Mouse (Mus musculus) midbrain, postnatal 0 days (tissue): ENCODE measurements around the gene Pbld1. TPM values are rescaled to one million over a fixed set of nuclear protein-coding genes. Genes with fewer than 3 reads are reported as not detected.

Experiments used
- ATAC-seq: fragments of 200-750 bp; cut with Nextera tagmentation; 2 replicates; pipeline ENCODE4 v1.8.0; 2017; ENCODE audit warnings: moderate number of reproducible peaks, mild to moderate bottlenecking, moderate TSS enrichment, moderate library complexity; ENCODE audit not compliant: low FRiP score
- DNase-seq: peaks from one replicate; pipeline ENCODE4 v3.0.0-alpha.2; 2015; ENCODE audit warnings: low spot score
- H3K27ac ChIP-seq: fragments of 300-500 bp; sonication (generic); 2 replicates; pipeline ENCODE4 v1.5.1; 2014; ENCODE audit warnings: low read depth, mild to moderate bottlenecking, low read length, mixed read lengths
- H3K27me3 ChIP-seq: fragments of 300-500 bp; sonication (generic); 2 replicates; pipeline ENCODE4 v1.6.1; 2014; ENCODE audit warnings: low read length, control low read depth, mixed read lengths; ENCODE audit not compliant: insufficient read depth
- H3K36me3 ChIP-seq: fragments of 300-500 bp; sonication (generic); 2 replicates; pipeline ENCODE4 v1.6.1; 2014; ENCODE audit warnings: low read length, control low read depth, mixed read lengths; ENCODE audit not compliant: insufficient read depth
- H3K4me1 ChIP-seq: fragments of 300-500 bp; sonication (generic); 2 replicates; pipeline ENCODE4 v1.6.1; 2014; ENCODE audit warnings: mild to moderate bottlenecking, control low read depth, antibody characterized with exemption, low read length, mixed read lengths; ENCODE audit not compliant: insufficient read depth
- H3K4me2 ChIP-seq: fragments of 300-500 bp; sonication (generic); 2 replicates; pipeline ENCODE4 v1.6.1; 2014; ENCODE audit warnings: low read depth, mild to moderate bottlenecking, low read length, mixed read lengths; ENCODE audit not compliant: poor library complexity, severe bottlenecking
- H3K4me3 ChIP-seq: fragments of 300-500 bp; sonication (generic); 2 replicates; pipeline ENCODE4 v1.5.1; 2014; ENCODE audit warnings: low read depth, mild to moderate bottlenecking, low read length, moderate library complexity
- H3K9ac ChIP-seq: fragments of 300-500 bp; sonication (generic); replicated peaks from 2 replicates; pipeline ENCODE4 v1.6.1; 2014; ENCODE audit warnings: mild to moderate bottlenecking, low read length, moderate library complexity, mixed read lengths; ENCODE audit not compliant: poor library complexity, severe bottlenecking
- H3K9me3 ChIP-seq: fragments of 300-500 bp; sonication (generic); 2 replicates; pipeline ENCODE4 v1.6.1; 2016; ENCODE audit warnings: low read length, control low read depth
- CTCF ChIP-seq: IDR thresholded peaks from 2 replicates; pipeline ENCODE4 v1.5.1; 2016; ENCODE audit warnings: antibody characterized with exemption, mild to moderate bottlenecking
- WGBS: fragments of 180-500 bp; shearing (Covaris S2); extraction: QIAGEN DNeasy Blood & Tissue Kit; methylation state at CpG from one replicate; pipeline ENCODE4 v1.1.7; 2014; 5-methylcytosine and 5-hydroxymethylcytosine counted together
- polyA plus RNA-seq: library from polyadenylated mRNA; unstranded; fragments of >200 nt; fragmentation: Nextera tagmentation; extraction: Ambion mirVana; gene quantifications from 2 replicates; pipeline ENCODE4 v1.2.1, GENCODE M21; 2015
- total RNA-seq: library from RNA; depleted of rRNA; stranded (reverse); fragments of >200 nt; gene quantifications from 2 replicates; pipeline ENCODE4 v1.2.3, GENCODE M21; 2014

Pbld1 gene
- total and polyA plus RNA-seq, 2 experiments from 2014 or later, result 0.59 TPM; not detected in 1

GRCm38 (mm10) chr10:63054586-63054985 is 5.4 kb upstream of the Pbld1 start:
- Histone ChIP-seq H3K27ac (no peak overlapping the region), H3K4me2 (no peak overlapping the region), H3K4me1 (no peaks in the 10 kb centered on the region), H3K36me3 (no peaks in the 10 kb centered on the region), H3K27me3 (no peaks in the 10 kb centered on the region), H3K9ac (no peak overlapping the region), H3K4me3 (no peak overlapping the region), H3K9me3 (no peaks in the 10 kb centered on the region)
- ATAC-seq, result no peak
- 73% methylated on average over 2 of the region's 2 CpGs for WGBS
- no peak for DNase-seq
- TF ChIP-seq CTCF, result peak; percentile 12; the same call in 1 of the 2 replicates

- H3K4me1 ChIP-seq, result no peaks in the 10 kb centered on the region
- no peak for TF ChIP-seq CTCF
- H3K9me3 ChIP-seq, result no peaks in the 10 kb centered on the region
- H3K9ac ChIP-seq, result no peak overlapping the region
- H3K36me3 ChIP-seq, result no peaks in the 10 kb centered on the region
- H3K27me3 ChIP-seq, result no peaks in the 10 kb centered on the region
- H3K4me2 ChIP-seq, result no peak overlapping the region
- H3K27ac ChIP-seq, result no peak overlapping the region
- DNase-seq (no peak), ATAC-seq (no peak)
- H3K4me3 ChIP-seq, result no peak overlapping the region
- 46% methylated on average over 24 of the region's 24 CpGs for WGBS
These were observed 2.8 kb upstream of the Pbld1 start for GRCm38 (mm10) chr10:63056966-63057750.

GRCm38 (mm10) chr10:63060406-63060805 is 444 bp downstream of the Pbld1 start:
- no peak overlapping the region for H3K9ac ChIP-seq
- no peak for TF ChIP-seq CTCF
- H3K4me2 ChIP-seq, result no peak overlapping the region
- H3K9me3 ChIP-seq, result no peaks in the 10 kb centered on the region
- ATAC-seq, result no peak
- WGBS, result 60% methylated on average over 11 of the region's 11 CpGs
- H3K4me1 ChIP-seq, result no peaks in the 10 kb centered on the region
- no peaks in the 10 kb centered on the region for H3K27me3 ChIP-seq
- no peaks in the 10 kb centered on the region for H3K36me3 ChIP-seq
- H3K4me3 ChIP-seq, result no peak overlapping the region
- DNase-seq, result no peak
- H3K27ac ChIP-seq, result no peak overlapping the region

GRCm38 (mm10) chr10:63061266-63061665 is 1.3 kb downstream of the Pbld1 start:
- H3K27ac ChIP-seq, result no peak overlapping the region
- WGBS, result 84% methylated on average over 11 of the region's 12 CpGs
- no peak for DNase-seq

GRCm38 (mm10) chr10:63062696-63063095 is 2.7 kb downstream of the Pbld1 start:
- DNase-seq (no peak), ATAC-seq (no peak)
- H3K9ac ChIP-seq, result no peak overlapping the region
- no peaks in the 10 kb centered on the region for H3K9me3 ChIP-seq
- no peak overlapping the region for H3K27ac ChIP-seq
- no peaks in the 10 kb centered on the region for H3K4me1 ChIP-seq
- no peak overlapping the region for H3K4me3 ChIP-seq
- WGBS, result 87% methylated on average over 5 of the region's 5 CpGs
- TF ChIP-seq CTCF, result no peak
- H3K4me2 ChIP-seq, result no peak overlapping the region
- no peaks in the 10 kb centered on the region for H3K36me3 ChIP-seq
- no peaks in the 10 kb centered on the region for H3K27me3 ChIP-seq

More at GRCm38 (mm10) chr10:63061266-63061665, 1.3 kb downstream of the Pbld1 start:
- no peak for ATAC-seq
- no peaks in the 10 kb centered on the region for H3K9me3 ChIP-seq
- no peaks in the 10 kb centered on the region for H3K27me3 ChIP-seq
- no peaks in the 10 kb centered on the region for H3K36me3 ChIP-seq
- no peak overlapping the region for H3K4me2 ChIP-seq
- TF ChIP-seq CTCF, result no peak
- H3K4me3 ChIP-seq, result no peak overlapping the region
- H3K4me1 ChIP-seq, result no peaks in the 10 kb centered on the region
- no peak overlapping the region for H3K9ac ChIP-seq

- H3K27ac ChIP-seq, result no peak overlapping the region
- 66% methylated on average over 7 of the region's 7 CpGs for WGBS
- no peak overlapping the region for H3K4me2 ChIP-seq
- H3K27me3 ChIP-seq, result no peaks in the 10 kb centered on the region
- no peak for TF ChIP-seq CTCF
- H3K9ac ChIP-seq, result no peak overlapping the region
- H3K9me3 ChIP-seq, result no peaks in the 10 kb centered on the region
- H3K36me3 ChIP-seq, result no peaks in the 10 kb centered on the region
- no peaks in the 10 kb centered on the region for H3K4me1 ChIP-seq
- no peak overlapping the region for H3K4me3 ChIP-seq
- DNase-seq (no peak), ATAC-seq (no peak)
These were observed 3.4 kb downstream of the Pbld1 start for GRCm38 (mm10) chr10:63063365-63063764.
